Mouse (Mus musculus) forebrain, embryonic 10.5 days (tissue): Measurements from ENCODE around the gene Etfbkmt. TPM values are rescaled to one million over a fixed set of nuclear protein-coding genes. Genes with fewer than 3 reads are reported as not detected.
"Not testable (repeated sequence)": the region's sequence is repeated elsewhere in the genome, so short reads cannot be mapped to it uniquely, and the experiment has no call there.

Experiments used
- DNase-seq: peaks from one replicate; pipeline ENCODE4 v3.0.0-alpha.2; 2017; ENCODE audit warnings: low spot score; ENCODE audit errors: extremely low spot score
- H3K27ac ChIP-seq: fragments of 300-500 bp; sonication (generic); 2 replicates; pipeline ENCODE4 v1.5.1; 2016; ENCODE audit warnings: mild to moderate bottlenecking
- H3K27me3 ChIP-seq: fragments of 300-500 bp; sonication (generic); 2 replicates; pipeline ENCODE4 v1.6.1; 2016; ENCODE audit warnings: mild to moderate bottlenecking; ENCODE audit not compliant: poor library complexity, severe bottlenecking
- H3K36me3 ChIP-seq: fragments of 300-500 bp; sonication (generic); replicated peaks from 2 replicates; pipeline ENCODE4 v1.6.1; 2016; ENCODE audit warnings: mild to moderate bottlenecking, moderate library complexity
- H3K4me1 ChIP-seq: fragments of 300-500 bp; sonication (generic); 2 replicates; pipeline ENCODE4 v1.6.1; 2016
- H3K4me3 ChIP-seq: fragments of 300-500 bp; sonication (generic); 2 replicates; pipeline ENCODE4 v1.5.1; 2016; ENCODE audit warnings: mild to moderate bottlenecking, moderate library complexity
- H3K9me3 ChIP-seq: fragments of 300-500 bp; sonication (generic); 2 replicates; pipeline ENCODE4 v1.6.1; 2016; ENCODE audit warnings: mild to moderate bottlenecking, moderate library complexity
- WGBS: fragments of 180-500 bp; shearing (Covaris S2); methylation state at CpG from one replicate; pipeline ENCODE4 v1.1.7; 2016; 5-methylcytosine and 5-hydroxymethylcytosine counted together
- polyA plus RNA-seq: library from polyadenylated mRNA; unstranded; fragments of >200 nt; fragmentation: Nextera tagmentation; extraction: Ambion mirVana; gene quantifications from 2 replicates; pipeline ENCODE4 v1.2.1, GENCODE M21; 2016

Gene Etfbkmt
- polyA plus RNA-seq, 1 experiment from 2014 or later = 13.2 TPM

DNA sequence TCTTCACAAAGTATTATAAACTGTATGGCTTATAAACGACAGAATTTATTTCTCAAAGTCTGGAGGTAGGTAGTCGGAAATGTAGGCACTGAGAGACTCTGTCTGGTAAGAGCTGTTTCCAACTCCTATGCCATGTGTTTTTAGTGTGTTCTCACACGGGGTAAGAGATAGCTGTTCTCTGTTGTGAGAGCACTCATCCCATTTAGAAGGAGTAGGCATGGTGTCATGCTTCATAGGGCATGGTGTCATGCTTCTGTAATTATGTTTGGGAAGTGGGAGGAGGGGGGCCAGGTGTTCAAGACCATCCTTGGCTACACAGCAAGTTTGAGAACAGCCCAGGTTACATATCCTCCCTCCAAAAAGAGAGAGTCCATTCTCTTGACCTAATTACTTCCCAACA, 32.0 kb upstream of the Etfbkmt start:
- WGBS = 86% methylated on average over 3 of the region's 3 CpGs

DNA sequence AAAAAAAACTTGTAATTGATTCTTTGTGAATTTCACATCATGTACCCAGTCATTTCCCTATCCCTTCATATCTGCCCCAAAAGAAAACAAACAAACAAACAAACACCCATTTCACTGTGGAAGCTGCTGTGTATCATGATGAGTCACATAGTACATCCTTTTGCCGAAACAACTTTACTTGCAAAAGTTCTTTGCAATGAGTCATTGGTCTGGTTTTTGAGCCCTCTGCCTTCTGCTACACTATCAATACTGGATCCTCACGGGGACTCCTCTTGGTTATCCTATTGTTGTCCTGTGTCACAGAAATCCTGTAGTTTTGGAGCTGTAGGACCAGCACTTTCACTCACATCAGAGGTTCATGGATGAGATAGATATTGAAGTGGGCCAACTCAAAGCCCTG, 30.7 kb upstream of the Etfbkmt start:
- Histone ChIP-seq H3K4me1 (no peaks in the 10 kb centered on the region), H3K4me3 (no peak overlapping the region), H3K27me3 (no peaks in the 10 kb centered on the region), H3K9me3 (no peaks in the 10 kb centered on the region), H3K36me3 (no peaks in the 10 kb centered on the region), H3K27ac (no peak overlapping the region)
- DNase-seq = no peak
- WGBS = 89% methylated on average over 2 of the region's 2 CpGs

More for the DNA sequence above, 32.0 kb upstream of the Etfbkmt start:
- Histone ChIP-seq H3K9me3 (no peaks in the 10 kb centered on the region), H3K36me3 (no peaks in the 10 kb centered on the region), H3K4me1 (no peaks in the 10 kb centered on the region), H3K4me3 (no peak overlapping the region), H3K27me3 (peaks cover 10% of the 10 kb centered on the region), H3K27ac (no peak overlapping the region)
- DNase-seq = no peak

DNA sequence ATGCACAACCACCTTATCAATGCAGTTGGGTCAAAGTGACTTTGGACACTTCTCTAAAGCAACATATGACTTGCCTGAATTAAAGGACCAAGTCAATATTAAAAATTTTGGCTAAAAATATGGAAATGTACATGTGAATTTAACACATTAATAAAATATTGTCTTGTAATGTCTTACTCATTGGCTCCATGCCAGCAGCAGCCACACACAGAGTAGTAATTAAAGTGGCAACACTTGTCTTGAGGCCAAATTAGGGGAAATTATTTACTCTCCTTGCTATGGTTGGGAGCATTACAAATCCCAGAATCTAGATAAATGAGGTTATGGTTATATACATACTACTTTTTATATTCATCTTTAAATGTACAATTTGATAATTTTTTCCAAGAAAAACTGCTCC, 22.7 kb upstream of the Etfbkmt start:
- Histone ChIP-seq H3K4me1 (no peaks in the 10 kb centered on the region), H3K27ac (no peak overlapping the region), H3K4me3 (no peak overlapping the region), H3K36me3 (no peaks in the 10 kb centered on the region), H3K9me3 (no peaks in the 10 kb centered on the region), H3K27me3 (no peaks in the 10 kb centered on the region)
- DNase-seq = no peak

GRCm38 (mm10) chr6:149118935-149119334, 20.7 kb upstream of the Etfbkmt start:
- H3K4me3 ChIP-seq = no peak overlapping the region
- DNase-seq = no peak
- H3K36me3 ChIP-seq = no peaks in the 10 kb centered on the region
- 71% methylated on average over 2 of the region's 2 CpGs for WGBS
- no peaks in the 10 kb centered on the region for H3K27me3 ChIP-seq
- H3K27ac ChIP-seq = no peak overlapping the region
- H3K4me1 ChIP-seq = peaks cover 6% of the 10 kb centered on the region; the same call in 1 of the 2 replicates
- no peaks in the 10 kb centered on the region for H3K9me3 ChIP-seq

GRCm38 (mm10) chr6:149119853-149120252, 19.8 kb upstream of the Etfbkmt start:
- DNase-seq = no peak
- 51% methylated on average over 2 of the region's 2 CpGs for WGBS
- Histone ChIP-seq H3K27me3 (no peaks in the 10 kb centered on the region), H3K36me3 (no peaks in the 10 kb centered on the region), H3K4me3 (no peak overlapping the region), H3K9me3 (no peaks in the 10 kb centered on the region), H3K4me1 (peaks cover 6% of the 10 kb centered on the region; the same call in 1 of the 2 replicates), H3K27ac (no peak overlapping the region)

DNA sequence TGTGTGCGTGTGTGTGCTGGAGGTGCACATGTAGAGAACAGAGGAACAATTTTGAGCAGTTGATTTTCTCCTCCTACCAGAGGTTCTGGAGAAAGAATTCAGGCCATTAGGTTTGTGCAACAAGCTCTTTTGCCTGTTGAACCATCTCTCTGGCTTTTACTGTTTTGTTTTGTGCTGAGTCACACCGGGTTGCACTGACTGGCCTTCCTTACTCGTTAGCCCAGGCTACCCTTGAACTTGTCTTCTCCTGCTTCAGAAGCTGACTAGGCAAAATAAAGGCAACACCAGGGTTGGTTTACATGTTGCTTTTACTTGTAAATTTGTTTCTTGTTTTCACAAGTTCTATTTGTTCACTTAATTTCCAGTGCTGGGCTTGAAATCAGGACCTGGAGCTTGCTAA, 16.6 kb upstream of the Etfbkmt start:
- H3K27me3 ChIP-seq = no peaks in the 10 kb centered on the region
- DNase-seq = no peak
- H3K27ac ChIP-seq = no peak overlapping the region
- 85% methylated on average over 3 of the region's 3 CpGs for WGBS
- H3K36me3 ChIP-seq = no peaks in the 10 kb centered on the region
- H3K4me3 ChIP-seq = no peak overlapping the region
- H3K4me1 ChIP-seq = peaks cover 6% of the 10 kb centered on the region; the same call in 1 of the 2 replicates
- no peaks in the 10 kb centered on the region for H3K9me3 ChIP-seq

DNA sequence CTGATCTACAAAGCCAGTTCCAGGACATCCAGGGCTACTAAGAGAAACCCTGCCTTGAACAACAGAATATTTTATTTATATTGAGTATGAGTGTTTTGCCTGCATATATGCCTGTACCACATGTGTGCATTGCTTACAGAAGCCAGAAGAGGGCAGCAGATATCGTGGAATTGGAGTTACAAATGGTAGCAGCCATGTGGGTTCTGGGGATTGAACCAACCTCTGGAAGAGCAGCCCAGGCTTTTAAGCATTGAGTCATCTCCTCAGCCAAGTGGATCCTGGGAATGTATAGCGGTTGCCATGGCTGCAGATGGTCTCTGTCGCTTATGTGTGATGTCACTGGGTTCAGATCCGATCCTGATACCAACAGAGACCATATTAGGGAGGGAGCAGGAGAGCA, 13.0 kb upstream of the Etfbkmt start:
- Histone ChIP-seq H3K27ac (no peak overlapping the region), H3K4me1 (peaks cover 23% of the 10 kb centered on the region), H3K27me3 (no peaks in the 10 kb centered on the region), H3K9me3 (no peaks in the 10 kb centered on the region), H3K4me3 (no peak overlapping the region), H3K36me3 (no peaks in the 10 kb centered on the region)
- no peak for DNase-seq
- 70% methylated on average over 4 of the region's 4 CpGs for WGBS

DNA sequence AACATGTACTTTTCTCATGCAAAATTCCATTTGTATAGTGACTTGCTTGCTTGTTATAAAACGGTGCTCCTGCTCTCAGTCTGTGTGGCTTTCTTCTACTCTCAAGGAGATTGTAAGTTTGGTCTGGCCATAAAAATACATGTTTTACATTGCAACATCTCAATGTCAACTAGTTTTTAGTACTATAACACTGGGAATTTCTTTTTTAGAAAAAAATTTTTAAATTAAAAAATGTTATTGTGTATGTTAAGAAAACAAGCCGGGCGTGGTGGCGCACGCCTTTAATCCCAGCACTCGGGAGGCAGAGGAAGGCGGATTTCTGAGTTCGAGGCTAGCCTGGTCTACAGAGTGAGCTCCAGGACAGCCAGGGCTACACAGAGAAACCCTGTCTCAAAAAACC, 9.8 kb upstream of the Etfbkmt start, which contains the start of gene Gm10203:
TSS of gene Gm10203 (plus strand) at position 301 of the 400 bp plus-strand sequence.
- not testable (repeated sequence) for H3K27me3 ChIP-seq, H3K4me3 ChIP-seq, DNase-seq, H3K9me3 ChIP-seq, H3K36me3 ChIP-seq
- WGBS = 81% methylated on average over 8 of the region's 8 CpGs
- peaks cover 45% of the 10 kb centered on the region for H3K4me1 ChIP-seq
- H3K27ac ChIP-seq = peak within 1 kb of the TSS; percentile 66

- 13% methylated on average over 3 of the region's 3 CpGs for WGBS
- Histone ChIP-seq H3K27ac (peak overlapping the region; percentile 66), H3K36me3 (no peaks in the 10 kb centered on the region), H3K9me3 (no peaks in the 10 kb centered on the region), H3K27me3 (no peaks in the 10 kb centered on the region), H3K4me1 (peaks cover 54% of the 10 kb centered on the region), H3K4me3 (no peak overlapping the region)
- DNase-seq = peak; percentile 33
These were observed 8.5 kb upstream of the Etfbkmt start for GRCm38 (mm10) chr6:149131111-149131510.

DNA sequence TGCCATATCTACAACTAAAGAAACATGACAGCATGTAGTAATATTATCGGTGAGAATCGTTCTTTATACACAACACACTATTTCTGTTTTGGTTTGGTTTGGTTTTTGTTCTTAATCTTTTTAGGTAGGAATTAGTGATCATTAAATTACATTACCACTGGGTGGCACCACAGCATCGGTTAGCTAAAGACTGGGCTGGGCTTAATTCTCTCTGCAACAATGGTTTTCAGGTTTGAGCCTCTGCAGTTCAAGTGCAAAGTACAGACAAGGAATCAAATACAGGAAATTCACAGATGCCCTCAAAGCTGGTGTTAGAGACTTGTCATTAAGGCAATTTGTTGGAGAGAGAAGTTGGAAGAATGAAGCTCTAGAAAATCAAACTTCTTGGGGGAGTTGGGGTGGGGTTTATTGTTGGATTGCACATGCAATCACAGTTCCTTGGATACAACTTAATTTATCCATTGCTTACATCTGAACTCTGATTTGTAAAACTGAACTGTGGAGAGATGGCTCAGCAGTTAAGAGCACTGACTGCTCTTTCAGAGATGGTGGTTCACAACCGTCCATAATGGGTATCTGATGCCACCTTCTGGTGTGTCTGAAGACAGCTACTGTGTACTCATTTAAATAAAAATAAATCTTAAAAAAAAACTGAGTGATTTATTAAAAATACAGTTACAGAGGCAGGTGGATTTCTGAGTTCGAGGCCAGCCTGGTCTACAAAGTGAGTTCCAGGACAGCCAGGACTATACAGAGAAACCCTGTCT, 7.2 kb upstream of the Etfbkmt start:
- WGBS = 29% methylated on average over 5 of the region's 5 CpGs
- Histone ChIP-seq H3K9me3 (no peaks in the 10 kb centered on the region), H3K27me3 (no peaks in the 10 kb centered on the region), H3K4me1 (peaks cover 54% of the 10 kb centered on the region), H3K4me3 (no peak overlapping the region), H3K27ac (no peak overlapping the region), H3K36me3 (no peaks in the 10 kb centered on the region)
- peak; percentile 43 for DNase-seq

GRCm38 (mm10) chr6:149134391-149135150, 5.1 kb upstream of the Etfbkmt start:
- no peak for DNase-seq
- no peaks in the 10 kb centered on the region for H3K9me3 ChIP-seq
- H3K27me3 ChIP-seq = no peaks in the 10 kb centered on the region
- 17% methylated on average over 5 of the region's 5 CpGs for WGBS
- peaks cover 51% of the 10 kb centered on the region for H3K4me1 ChIP-seq
- H3K36me3 ChIP-seq = no peaks in the 10 kb centered on the region
- H3K27ac ChIP-seq = peak overlapping the region; percentile 25
- H3K4me3 ChIP-seq = no peak overlapping the region

GRCm38 (mm10) chr6:149135631-149136030, 4.0 kb upstream of the Etfbkmt start:
- Histone ChIP-seq H3K9me3 (no peaks in the 10 kb centered on the region), H3K36me3 (no peaks in the 10 kb centered on the region), H3K27ac (no peak overlapping the region), H3K4me1 (peaks cover 47% of the 10 kb centered on the region), H3K27me3 (no peaks in the 10 kb centered on the region), H3K4me3 (no peak overlapping the region)
- no peak for DNase-seq
- 82% methylated on average over 6 of the region's 6 CpGs for WGBS

- H3K9me3 ChIP-seq = no peaks in the 10 kb centered on the region; the same call in 1 of the 2 replicates
- peaks cover 39% of the 10 kb centered on the region for H3K4me1 ChIP-seq
- H3K27ac ChIP-seq = no peak overlapping the region
- no peaks in the 10 kb centered on the region for H3K27me3 ChIP-seq
- no peak for DNase-seq
- 74% methylated on average over 2 of the region's 2 CpGs for WGBS
- H3K36me3 ChIP-seq = peaks cover 4% of the 10 kb centered on the region
- no peak overlapping the region for H3K4me3 ChIP-seq
These were observed 1.7 kb upstream of the Etfbkmt start for GRCm38 (mm10) chr6:149137936-149138335.
